ENCODE assay signal across 19 mouse cellular contexts in the genomic region with DNA sequence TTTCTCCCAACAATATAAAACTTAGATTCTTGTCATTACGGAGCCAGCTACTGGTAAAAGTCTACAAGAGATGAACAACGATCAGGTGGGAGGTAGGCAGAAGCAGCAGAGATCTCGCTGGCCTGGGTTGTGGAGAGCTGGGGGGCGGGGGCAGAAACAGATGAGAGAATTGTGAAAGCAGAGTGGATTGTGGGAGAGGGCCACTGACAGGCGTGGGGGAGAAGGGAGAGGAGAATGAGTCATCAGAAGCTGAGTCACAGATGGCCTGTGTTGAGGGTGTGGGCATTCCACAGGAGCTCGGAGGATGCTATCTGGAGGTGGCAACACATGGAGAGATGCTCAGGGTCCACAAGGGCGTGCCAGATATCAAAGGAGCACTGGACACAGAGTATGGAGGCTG. TPM values are rescaled to one million over a fixed set of nuclear protein-coding genes. Genes with fewer than 3 reads are reported as not detected.
DNase-seq lines count a peak whose midpoint lies in the region; TF ChIP-seq lines count a peak whose summit lies in the region.
"Had no signal": no experiment of that assay in that cellular context is flagged by ENCODE, and none has a peak within 500 bp of the region (broad histone marks: within the 10 kb centered on the region; RNA-seq: fewer than 3 reads in every experiment).

No protein-coding gene starts in this region.

- no peak for TF ChIP-seq POLR2A in olfactory bulb, adult 2 months (IDR thresholded peaks at IDR 0.05; ENCODE audit: insufficient read depth, low read depth, low read length)
- no peak for TF ChIP-seq POLR2A in thymus, adult 2 months (IDR thresholded peaks at IDR 0.05; ENCODE audit: control insufficient read depth, extremely low read depth, insufficient read depth, low read length, poor library complexity)

- peak overlapping the region; percentile 87 for H3K27ac ChIP-seq in olfactory bulb, adult 2 months (ENCODE audit: insufficient read depth, low read depth, low read length)
- no peak overlapping the region for H3K27ac ChIP-seq in thymus, adult 2 months (ENCODE audit: control insufficient read depth, insufficient read depth, low read length)
- H3K27ac ChIP-seq: hindbrain, embryonic 12.5 days; limb, embryonic 10.5 days; liver, embryonic 15.5 days; neural tube, embryonic 15.5 days; stomach, postnatal 0 days had no signal

- DNase-seq in adrenal gland, postnatal 14 days, result peak; percentile 27
- DNase-seq in adrenal gland, adult 18-20 months (ENCODE audit: low spot score in 2 of 2), result no peak
- DNase-seq in left cerebral cortex, adult 11 months (ENCODE audit: low spot score), result peak; percentile 58
- no peak for DNase-seq in left cerebral cortex, postnatal 10 days (ENCODE audit: extremely low spot score in 1 of 2, low spot score in 2 of 2)
- DNase-seq in frontal cortex, adult 2 months (ENCODE audit: extremely low spot score in 1 of 2, low spot score in 1 of 2), result peak; percentile 75 to 86
- DNase-seq in thymus, adult 2 months, result no peak
- no peak for DNase-seq in thymus, postnatal 14 days
- DNase-seq: B cell, adult 2 months; kidney, adult 2 months; lung, postnatal 36 days had no signal

- H3K27me3 ChIP-seq in thymus, adult 2 months (ENCODE audit: control insufficient read depth, insufficient read depth, low read length), result no peaks in the 10 kb centered on the region
- H3K27me3 ChIP-seq: hindbrain, embryonic 12.5 days; liver, embryonic 15.5 days; neural tube, embryonic 15.5 days had no signal

- TF ChIP-seq CTCF in olfactory bulb, adult 2 months (IDR thresholded peaks at IDR 0.05; ENCODE audit: insufficient read depth, low read depth, low read length), result no peak
- TF ChIP-seq CTCF in thymus, adult 2 months (IDR thresholded peaks at IDR 0.05; ENCODE audit: borderline replicate concordance, control insufficient read depth, extremely low read depth, insufficient read depth, low read length, poor library complexity), result no peak

- 50% methylated on average over 7 of the region's 7 CpGs for WGBS in olfactory bulb, adult 2 months
- WGBS in thymus, adult 2 months, result 78% methylated on average over 7 of the region's 7 CpGs

- intact Hi-C loops in left cerebral cortex, postnatal 10 days (cut with DNase I), result no loop called here

- H3K36me3 ChIP-seq in thymus, adult 2 months (ENCODE audit: control insufficient read depth, insufficient read depth, low read length), result no peaks in the 10 kb centered on the region
- H3K36me3 ChIP-seq: G1E; heart, embryonic 12.5 days; hindbrain, embryonic 12.5 days; limb, embryonic 10.5 days; liver, embryonic 15.5 days; neural tube, embryonic 15.5 days had no signal

- peaks cover 12% of the 10 kb centered on the region for H3K4me1 ChIP-seq in olfactory bulb, adult 2 months (ENCODE audit: control insufficient read depth, insufficient read depth, low read length)
- no peaks in the 10 kb centered on the region for H3K4me1 ChIP-seq in thymus, adult 2 months (replicated peaks; ENCODE audit: control insufficient read depth, insufficient read depth, low read length)
- H3K4me1 ChIP-seq: liver, embryonic 15.5 days; neural tube, embryonic 15.5 days had no signal

- no peak overlapping the region for H3K4me3 ChIP-seq in olfactory bulb, adult 2 months (ENCODE audit: insufficient read depth, low read depth, low read length)
- no peak overlapping the region for H3K4me3 ChIP-seq in thymus, adult 2 months (ENCODE audit: control insufficient read depth, insufficient read depth, low read length)
- H3K4me3 ChIP-seq: heart, embryonic 12.5 days; hindbrain, embryonic 12.5 days; limb, embryonic 10.5 days; liver, embryonic 15.5 days; neural tube, embryonic 15.5 days had no signal

RNA-seq across cellular contexts. Expression of a gene that starts 45.4 kb away (rescaled TPM):
- total RNA-seq in adrenal gland, postnatal 14 days (2021), result 1.6 and 1.7 TPM in 2 replicates
- 1 to 10 TPM in 1 of 2 experiments, under 1 TPM in 1; 0.70 to 1.0 TPM for total RNA-seq in adrenal gland, adult 18-20 months (2021)
- total RNA-seq in left cerebral cortex, postnatal 10 days (2021), result 1 to 10 TPM; 7.8 to 9.8 TPM
- 4.2 and 6.6 TPM in 2 replicates for polyA plus RNA-seq in frontal cortex, adult 2 months (2012; rRNA removed)
- polyA plus RNA-seq in olfactory bulb, adult 2 months (2012; ENCODE audit: insufficient read depth, insufficient read length, low replicate concordance, missing spikeins), result not detected in 2 replicates
- 0.29 and 1.3 TPM in 2 replicates for polyA plus RNA-seq in thymus, adult 2 months (2012; rRNA removed)
- total RNA-seq: common myeloid progenitor, adult 5-6 weeks had no signal
- polyA plus RNA-seq: G1E had no signal

Comparison
In these comparisons a context has a peak if more than half of its experiments do, and no peak if none do; other contexts are left out.
1. DNase-seq: peak in adrenal gland, postnatal 14 days (single experiment), left cerebral cortex, adult 11 months (single experiment) and frontal cortex, adult 2 months (2 of 2); none in adrenal gland, adult 18-20 months (0 of 2), left cerebral cortex, postnatal 10 days (0 of 2), thymus, adult 2 months (single experiment) and thymus, postnatal 14 days (single experiment).